Mouse (Mus musculus): Measurements from ENCODE around the gene Pakap. TPM values are rescaled to one million over a fixed set of nuclear protein-coding genes. Genes with fewer than 3 reads are reported as not detected.

Gene Pakap
- polyA plus RNA-seq, 1 experiment, result not detected

DNA sequence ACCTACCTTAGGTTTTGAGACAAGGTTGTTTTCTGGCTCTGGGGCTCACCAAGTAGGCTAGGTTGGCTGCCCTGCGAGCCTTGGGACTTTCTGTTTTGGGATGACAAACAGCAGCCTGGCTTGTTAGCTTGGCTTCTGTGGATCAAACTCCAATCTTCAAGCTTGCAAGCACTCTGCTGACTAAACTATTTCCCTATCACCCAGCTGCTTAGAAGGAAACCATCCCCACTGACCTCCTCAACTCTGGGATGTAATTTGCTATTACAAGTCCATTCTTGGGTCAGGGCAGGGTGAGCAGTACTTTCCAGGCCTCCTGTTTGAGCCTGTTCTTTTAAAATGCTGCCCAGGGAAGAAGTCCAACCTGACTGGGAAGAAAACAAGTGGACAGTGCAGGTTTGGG, 196.9 kb downstream of the Pakap start:
- Histone ChIP-seq H3K4me3 (replicated peaks) (no peak overlapping the region), H3K27me3 (ENCODE audit: control insufficient read depth) (no peaks in the 10 kb centered on the region), H3K36me3 (ENCODE audit: control insufficient read depth) (no peaks in the 10 kb centered on the region), H3K4me1 (ENCODE audit: control insufficient read depth) (no peaks in the 10 kb centered on the region), H3K9me3 (ENCODE audit: control insufficient read depth, low read length) (no peaks in the 10 kb centered on the region)
- TF ChIP-seq TAL1 (IDR thresholded peaks at IDR 0.05; ENCODE audit: low read length), result no peak

DNA sequence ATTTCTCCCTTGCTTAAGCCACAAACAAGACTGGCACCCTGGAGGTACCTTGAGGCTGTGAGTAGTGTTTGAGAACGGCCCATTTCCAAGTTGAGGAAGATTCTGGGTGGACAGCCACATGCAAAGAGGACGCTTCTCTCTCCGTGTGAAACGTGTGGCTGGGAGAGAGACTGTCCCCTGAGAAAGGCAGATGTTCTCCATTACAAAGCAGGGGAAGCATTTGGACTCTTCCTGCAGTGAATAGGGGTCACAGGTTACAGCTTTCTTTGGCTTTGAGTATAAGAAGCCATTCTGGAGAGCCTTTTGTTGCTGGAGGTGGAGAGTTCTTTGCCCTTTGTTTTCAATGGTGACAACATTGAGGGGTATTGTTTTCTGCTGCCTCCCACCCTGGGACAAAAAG, 197.8 kb downstream of the Pakap start:
- TF ChIP-seq GATA1 (IDR thresholded peaks at IDR 0.05; ENCODE audit: low read length) (no peak), TAL1 (IDR thresholded peaks at IDR 0.05; ENCODE audit: low read length) (no peak)
- Histone ChIP-seq H3K4me3 (replicated peaks) (no peak overlapping the region), H3K9me3 (ENCODE audit: control insufficient read depth, low read length) (no peaks in the 10 kb centered on the region), H3K4me1 (ENCODE audit: control insufficient read depth) (no peaks in the 10 kb centered on the region), H3K27me3 (ENCODE audit: control insufficient read depth) (no peaks in the 10 kb centered on the region), H3K36me3 (ENCODE audit: control insufficient read depth) (no peaks in the 10 kb centered on the region)

DNA sequence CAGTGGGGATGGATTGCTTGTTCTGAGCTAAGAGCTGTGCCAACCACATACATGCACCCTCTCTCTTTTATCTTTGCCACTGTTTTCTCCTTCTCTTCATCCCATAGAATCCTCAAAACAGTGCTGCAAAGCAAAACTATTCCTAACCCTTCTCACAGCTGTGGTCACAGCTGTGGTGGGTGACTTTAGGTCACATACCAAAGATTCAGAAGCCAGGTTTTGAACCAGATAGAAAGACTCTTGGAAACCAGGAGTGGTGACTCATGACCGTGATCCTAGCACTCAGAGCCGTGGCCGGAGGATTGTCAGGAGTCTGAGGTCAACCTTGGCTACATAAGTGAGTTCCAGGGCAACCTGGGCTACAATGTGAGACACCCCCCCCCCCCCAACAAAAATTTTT, 201.0 kb downstream of the Pakap start:
- no peaks in the 10 kb centered on the region for H3K36me3 ChIP-seq (ENCODE audit: control insufficient read depth)
- H3K4me3 ChIP-seq (replicated peaks), result no peak overlapping the region
- H3K4me1 ChIP-seq (ENCODE audit: control insufficient read depth), result peaks cover 7% of the 10 kb centered on the region
- no peaks in the 10 kb centered on the region for H3K27me3 ChIP-seq (ENCODE audit: control insufficient read depth)
- no peaks in the 10 kb centered on the region for H3K9me3 ChIP-seq (ENCODE audit: control insufficient read depth, low read length)
- TF ChIP-seq GATA1 (IDR thresholded peaks at IDR 0.05; ENCODE audit: low read length) (no peak), TAL1 (IDR thresholded peaks at IDR 0.05; ENCODE audit: low read length) (no peak)

DNA sequence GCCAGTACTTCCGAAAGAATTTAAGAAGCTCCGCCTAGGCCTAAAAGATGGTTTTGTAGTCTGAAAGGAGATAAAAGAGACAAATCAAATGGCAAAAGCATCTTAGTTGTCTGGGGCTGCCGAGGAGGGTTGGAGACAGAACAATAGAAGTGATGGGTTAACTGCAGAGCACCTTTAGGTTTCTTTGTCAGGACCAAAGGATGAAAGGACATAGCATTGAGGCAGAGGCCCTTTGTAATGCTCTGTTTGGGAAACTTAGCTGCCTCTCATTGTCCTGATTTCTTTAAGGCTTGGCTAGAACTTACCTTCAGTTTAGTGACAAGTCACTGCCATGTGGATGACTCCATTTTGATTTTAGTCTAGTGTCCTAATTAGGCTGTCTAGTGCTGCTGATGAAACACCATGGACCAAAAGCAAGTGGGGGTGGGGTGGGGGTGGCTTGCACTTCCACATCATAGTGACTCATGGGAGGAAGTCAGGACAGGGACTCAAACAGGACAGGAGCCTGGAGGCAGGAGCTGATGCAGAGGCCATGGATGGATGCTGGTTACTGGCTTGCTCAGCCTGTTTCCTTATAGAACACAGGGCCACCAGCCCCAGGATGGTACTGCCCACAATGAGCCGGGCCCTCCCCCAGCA, 202.3 kb downstream of the Pakap start:
- TF ChIP-seq GATA1 (IDR thresholded peaks at IDR 0.05; ENCODE audit: low read length) (no peak), TAL1 (IDR thresholded peaks at IDR 0.05; ENCODE audit: low read length) (no peak)
- H3K27me3 ChIP-seq (ENCODE audit: control insufficient read depth), result no peaks in the 10 kb centered on the region

DNA sequence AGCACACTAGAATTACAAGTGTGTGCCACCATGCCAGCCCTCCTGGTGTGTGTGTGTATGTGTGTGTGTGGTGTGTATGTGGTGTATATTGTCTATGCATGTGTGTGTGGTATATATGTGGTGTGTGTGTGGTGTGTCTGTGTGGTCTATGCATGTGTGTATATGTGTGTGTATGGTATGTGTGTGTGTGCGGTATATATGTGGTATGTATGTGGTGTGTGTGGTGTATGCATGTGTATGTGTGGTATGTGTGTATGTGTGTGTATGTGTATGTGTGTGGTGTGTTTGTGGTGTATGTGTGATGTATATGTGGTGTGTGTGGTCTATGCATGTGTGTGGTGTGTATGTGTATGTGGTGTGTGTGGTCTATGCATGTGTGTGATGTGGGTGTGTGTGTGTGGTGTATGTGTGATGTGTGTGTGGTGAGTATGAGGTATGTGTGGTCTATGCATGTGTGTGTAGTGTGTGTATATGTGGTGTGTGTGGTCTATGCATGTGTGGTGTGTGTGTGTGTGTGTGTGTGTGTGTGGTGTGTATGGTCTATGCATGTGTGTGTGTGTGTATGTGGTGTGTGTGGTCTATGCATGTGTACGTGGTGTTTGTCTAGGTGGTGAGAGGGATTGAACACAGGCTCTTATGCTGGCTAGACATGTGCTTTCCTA, 203.7 kb downstream of the Pakap start:
- Histone ChIP-seq H3K4me3 (replicated peaks) (no peak overlapping the region), H3K9me3 (ENCODE audit: control insufficient read depth, low read length) (no peaks in the 10 kb centered on the region), H3K36me3 (ENCODE audit: control insufficient read depth) (no peaks in the 10 kb centered on the region), H3K27me3 (ENCODE audit: control insufficient read depth) (no peaks in the 10 kb centered on the region), H3K4me1 (ENCODE audit: control insufficient read depth) (peaks cover 13% of the 10 kb centered on the region)
- TF ChIP-seq GATA1 (IDR thresholded peaks at IDR 0.05; ENCODE audit: low read length) (no peak), TAL1 (IDR thresholded peaks at IDR 0.05; ENCODE audit: low read length) (no peak)

More for the DNA sequence above, 202.3 kb downstream of the Pakap start:
- Histone ChIP-seq H3K4me1 (ENCODE audit: control insufficient read depth) (peaks cover 13% of the 10 kb centered on the region), H3K9me3 (ENCODE audit: control insufficient read depth, low read length) (no peaks in the 10 kb centered on the region), H3K4me3 (replicated peaks) (no peak overlapping the region), H3K36me3 (ENCODE audit: control insufficient read depth) (no peaks in the 10 kb centered on the region)

DNA sequence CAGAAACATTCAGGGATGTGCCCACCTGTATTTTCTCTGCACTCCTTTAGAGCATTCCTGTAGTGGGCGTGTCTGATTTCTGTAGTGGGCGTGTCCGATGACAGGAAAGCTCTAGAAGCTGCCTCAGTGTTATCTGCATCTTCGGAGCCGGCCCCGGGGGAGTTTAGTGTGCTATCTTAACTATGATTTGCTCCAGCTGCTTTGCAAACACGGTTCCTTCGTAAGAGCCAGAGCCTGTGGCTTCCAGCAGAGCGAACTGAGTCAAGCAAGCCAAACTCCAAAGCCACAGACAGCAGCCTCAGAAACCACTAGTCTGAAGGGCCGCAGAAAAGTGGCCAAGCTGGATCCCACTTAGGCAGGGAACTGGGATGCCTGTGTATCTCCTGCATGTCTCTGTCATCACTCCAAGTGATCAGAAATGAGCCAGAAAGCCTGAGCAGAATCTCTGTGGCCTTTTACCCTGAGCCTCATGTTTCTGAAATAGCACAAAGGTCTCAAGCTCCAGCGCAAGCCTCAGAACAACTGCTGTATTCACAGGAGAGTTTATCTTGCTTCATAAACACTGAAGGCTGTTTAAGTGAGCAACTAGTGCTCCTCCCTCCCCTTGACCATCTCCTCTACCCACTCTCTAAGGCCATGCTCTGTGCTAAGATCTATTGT, 205.0 kb downstream of the Pakap start:
- peaks cover 13% of the 10 kb centered on the region for H3K4me1 ChIP-seq (ENCODE audit: control insufficient read depth)
- no peaks in the 10 kb centered on the region for H3K9me3 ChIP-seq (ENCODE audit: control insufficient read depth, low read length)
- no peak for TF ChIP-seq TAL1 (IDR thresholded peaks at IDR 0.05; ENCODE audit: low read length)
- no peak for TF ChIP-seq GATA1 (IDR thresholded peaks at IDR 0.05; ENCODE audit: low read length)
- H3K27me3 ChIP-seq (ENCODE audit: control insufficient read depth), result peaks cover 3% of the 10 kb centered on the region; the same call in 1 of the 2 replicates
- no peaks in the 10 kb centered on the region for H3K36me3 ChIP-seq (ENCODE audit: control insufficient read depth)
- no peak overlapping the region for H3K4me3 ChIP-seq (replicated peaks)

DNA sequence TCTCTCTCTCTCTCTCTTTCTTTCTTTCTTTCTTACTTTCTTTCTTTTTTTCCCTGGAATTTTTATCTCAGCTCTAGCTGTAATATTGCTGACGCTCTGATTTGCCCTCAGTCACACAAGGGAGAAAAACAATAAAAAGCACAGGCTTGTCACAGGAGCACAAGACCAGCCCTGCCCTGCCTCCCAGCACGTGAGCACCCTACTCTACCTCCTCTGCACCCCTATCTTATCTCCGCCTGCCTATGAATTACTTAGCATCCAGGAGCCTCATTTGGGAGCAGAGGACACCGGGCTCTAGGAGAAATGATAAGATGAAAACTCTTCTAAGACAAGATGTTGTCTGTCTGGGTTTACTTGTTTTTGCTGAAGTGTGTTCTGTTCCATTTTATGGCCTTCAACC, 206.5 kb downstream of the Pakap start:
- Histone ChIP-seq H3K4me1 (ENCODE audit: control insufficient read depth) (peaks cover 13% of the 10 kb centered on the region), H3K9me3 (ENCODE audit: control insufficient read depth, low read length) (no peaks in the 10 kb centered on the region), H3K27me3 (ENCODE audit: control insufficient read depth) (peaks cover 5% of the 10 kb centered on the region; the same call in 1 of the 2 replicates), H3K36me3 (ENCODE audit: control insufficient read depth) (no peaks in the 10 kb centered on the region), H3K4me3 (replicated peaks) (no peak overlapping the region)
- TF ChIP-seq TAL1 (IDR thresholded peaks at IDR 0.05; ENCODE audit: low read length) (no peak), GATA1 (IDR thresholded peaks at IDR 0.05; ENCODE audit: low read length) (no peak)

DNA sequence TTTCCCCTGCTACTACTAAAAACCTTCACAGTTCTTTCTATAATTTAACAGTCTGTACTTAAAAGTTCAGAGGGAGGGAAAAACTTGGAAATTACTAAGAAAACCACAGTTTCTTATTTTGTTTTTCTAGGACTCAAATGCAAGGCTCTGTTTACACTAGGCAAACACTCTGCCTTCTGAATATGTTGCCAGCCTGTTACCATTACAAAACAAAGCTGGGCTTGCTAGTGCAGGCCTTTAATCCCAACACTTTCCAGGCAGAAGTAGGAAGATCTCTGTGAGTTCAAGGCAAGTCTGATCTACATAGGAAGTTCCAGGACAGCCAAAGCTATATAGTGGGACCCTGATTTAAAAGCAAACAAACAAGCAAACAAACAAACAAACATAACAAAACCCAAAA, 207.6 kb downstream of the Pakap start:
- Histone ChIP-seq H3K4me3 (replicated peaks) (no peak overlapping the region), H3K4me1 (ENCODE audit: control insufficient read depth) (peaks cover 13% of the 10 kb centered on the region), H3K36me3 (ENCODE audit: control insufficient read depth) (no peaks in the 10 kb centered on the region), H3K9me3 (ENCODE audit: control insufficient read depth, low read length) (no peaks in the 10 kb centered on the region), H3K27me3 (ENCODE audit: control insufficient read depth) (peaks cover 14% of the 10 kb centered on the region)
- no peak for TF ChIP-seq GATA1 (IDR thresholded peaks at IDR 0.05; ENCODE audit: low read length)
- TF ChIP-seq TAL1 (IDR thresholded peaks at IDR 0.05; ENCODE audit: low read length), result no peak

DNA sequence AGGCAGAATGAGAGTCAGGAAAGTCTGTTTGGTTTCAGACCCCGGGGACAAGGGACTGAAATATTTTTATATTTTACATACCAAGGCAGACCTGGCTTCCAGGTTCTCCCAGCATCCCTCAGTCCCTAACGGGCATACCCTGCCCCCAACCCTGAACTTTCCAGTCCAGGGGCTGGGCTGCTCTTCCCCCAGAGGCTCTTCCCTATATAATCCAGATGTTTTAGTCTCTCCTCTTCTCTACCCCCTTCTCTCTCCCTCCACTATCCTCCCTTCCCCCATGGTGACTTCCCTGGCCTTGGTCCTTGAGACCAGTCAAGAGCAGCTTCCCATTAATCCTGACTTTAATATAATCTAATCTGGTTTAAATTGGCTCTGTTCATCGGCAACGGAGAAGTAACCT, 212.4 kb downstream of the Pakap start:
- peaks cover 50% of the 10 kb centered on the region for H3K27me3 ChIP-seq (ENCODE audit: control insufficient read depth)

More for the DNA sequence above, 212.4 kb downstream of the Pakap start:
- no peak overlapping the region for H3K4me3 ChIP-seq (replicated peaks)
- TF ChIP-seq TAL1 (IDR thresholded peaks at IDR 0.05; ENCODE audit: low read length) (no peak), GATA1 (IDR thresholded peaks at IDR 0.05; ENCODE audit: low read length) (no peak)
- no peaks in the 10 kb centered on the region for H3K36me3 ChIP-seq (ENCODE audit: control insufficient read depth)
- H3K4me1 ChIP-seq (ENCODE audit: control insufficient read depth), result peaks cover 13% of the 10 kb centered on the region
- no peaks in the 10 kb centered on the region; the same call in 1 of the 2 replicates for H3K9me3 ChIP-seq (ENCODE audit: control insufficient read depth, low read length)

Measured in erythroblast, embryonic 14.5 days (primary cell).